Mouse (Mus musculus): Measurements from ENCODE around the gene Prim2. TPM values are rescaled to one million over a fixed set of nuclear protein-coding genes. Genes with fewer than 3 reads are reported as not detected.
"Not testable (repeated sequence)": the region's sequence is repeated elsewhere in the genome, so short reads cannot be mapped to it uniquely, and the experiment has no call there.

Prim2 gene
- polyA plus RNA-seq, 1 experiment from 2014 or later: 15.7 TPM

DNA sequence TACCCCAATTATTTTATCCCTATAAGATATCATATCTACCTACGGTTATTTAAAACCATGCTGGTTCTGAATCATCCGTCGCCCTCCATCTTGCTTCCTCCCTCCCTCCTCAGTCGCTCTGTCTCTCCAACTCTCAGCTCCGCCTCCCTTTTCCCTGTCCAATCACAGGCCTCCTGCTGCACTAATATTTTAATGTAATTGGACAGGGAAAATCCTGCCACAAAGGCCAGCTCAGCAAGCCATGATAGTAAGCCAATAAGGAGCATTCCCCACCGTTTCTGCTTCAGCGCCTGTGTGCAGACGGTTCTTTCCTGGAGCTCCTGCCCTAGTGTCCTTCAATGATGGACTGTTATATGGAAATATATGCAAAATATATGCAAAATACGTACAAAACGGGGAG, 47.8 kb downstream of the Prim2 start:
- Histone ChIP-seq H3K4me2 (ENCODE audit: low read depth, low read length) (no peak overlapping the region), H3K27me3 (ENCODE audit: insufficient read depth, low read length) (no peaks in the 10 kb centered on the region), H3K27ac (ENCODE audit: low read depth) (no peak overlapping the region), H3K9ac (replicated peaks) (no peak overlapping the region), H3K4me1 (ENCODE audit: insufficient read depth) (peaks cover 12% of the 10 kb centered on the region), H3K36me3 (replicated peaks; ENCODE audit: insufficient read depth, low read length) (peaks cover 10% of the 10 kb centered on the region), H3K4me3 (ENCODE audit: low read depth, low read length) (no peak overlapping the region), H3K9me3 (ENCODE audit: low read length) (no peaks in the 10 kb centered on the region)
- no peak for DNase-seq
- WGBS (ENCODE audit: insufficient replicate concordance): 88% methylated on average over 10 of the region's 10 CpGs
- no peak for TF ChIP-seq CTCF (IDR thresholded peaks at IDR 0.05; ENCODE audit: low read depth)
- no peak for TF ChIP-seq EP300 (IDR thresholded peaks at IDR 0.05; ENCODE audit: low read depth)
- ATAC-seq: no peak

DNA sequence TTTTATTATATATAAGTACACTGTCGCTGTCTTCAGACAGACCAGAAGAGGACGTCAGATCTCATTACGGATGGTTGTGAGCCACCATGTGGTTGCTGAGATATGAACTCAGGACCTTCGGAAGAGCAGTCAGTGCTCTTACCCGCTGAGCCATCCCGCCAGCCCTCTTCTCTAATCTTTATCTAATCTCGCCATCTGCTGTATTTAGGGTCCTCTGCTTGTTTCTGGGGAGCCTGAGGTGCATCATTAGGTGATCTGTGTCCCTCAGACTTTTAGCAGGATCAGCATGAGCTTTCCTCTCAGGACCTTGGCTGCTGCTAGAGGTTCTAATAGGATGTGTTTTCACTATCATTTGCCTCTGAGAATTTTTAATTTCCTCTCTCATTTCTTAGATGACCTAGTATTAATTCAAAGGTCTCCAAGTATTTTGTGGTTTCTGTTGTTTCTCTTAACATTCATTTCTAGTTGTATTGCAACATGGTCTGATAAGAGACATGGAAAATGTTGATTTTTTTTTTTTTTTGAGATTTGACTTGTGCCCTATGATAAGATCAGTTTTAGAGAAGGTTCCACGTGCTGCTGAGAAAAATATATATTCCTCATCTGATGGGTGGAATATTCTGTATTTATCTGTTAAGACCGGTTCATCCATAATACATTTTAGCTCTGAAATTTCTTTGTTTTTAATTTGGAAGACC, 49.4 kb downstream of the Prim2 start:
- DNase-seq (no peak), ATAC-seq (no peak)
- 57% methylated on average over 9 of the region's 9 CpGs for WGBS (ENCODE audit: insufficient replicate concordance)
- TF ChIP-seq EP300 (IDR thresholded peaks at IDR 0.05; ENCODE audit: low read depth) (peak; percentile 33; the same call in 1 of the 2 replicates), CTCF (IDR thresholded peaks at IDR 0.05; ENCODE audit: low read depth) (peak; percentile 18; the same call in 1 of the 2 replicates)
- Histone ChIP-seq H3K27me3 (ENCODE audit: insufficient read depth, low read length) (no peaks in the 10 kb centered on the region), H3K4me1 (ENCODE audit: insufficient read depth) (peaks cover 7% of the 10 kb centered on the region), H3K27ac (ENCODE audit: low read depth) (no peak overlapping the region), H3K4me3 (ENCODE audit: low read depth, low read length) (no peak overlapping the region), H3K9ac (replicated peaks) (no peak overlapping the region), H3K9me3 (ENCODE audit: low read length) (no peaks in the 10 kb centered on the region), H3K36me3 (replicated peaks; ENCODE audit: insufficient read depth, low read length) (peaks cover 3% of the 10 kb centered on the region), H3K4me2 (ENCODE audit: low read depth, low read length) (no peak overlapping the region)

DNA sequence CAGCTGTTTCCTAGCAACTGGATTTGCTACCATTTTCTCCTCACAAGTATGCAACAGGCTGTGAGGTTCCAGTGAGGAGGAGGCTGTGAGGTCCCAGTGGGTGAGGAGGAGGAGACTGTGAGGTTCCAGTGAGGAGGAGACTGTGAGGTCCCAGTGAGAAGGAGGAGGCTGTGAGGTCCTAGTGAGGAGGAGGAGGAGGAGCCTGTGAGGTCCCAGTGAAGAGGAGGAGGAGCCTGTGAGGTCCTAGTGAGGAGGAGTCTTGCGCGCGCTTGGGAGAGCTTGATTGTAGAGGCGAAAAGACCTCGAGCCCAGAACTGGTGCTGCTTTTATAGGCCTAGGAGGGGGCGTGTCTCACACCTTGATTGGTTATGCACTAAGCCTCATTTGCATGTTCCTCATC, 53.0 kb downstream of the Prim2 start:
- not testable (repeated sequence) for H3K27me3 ChIP-seq (ENCODE audit: insufficient read depth, low read length); H3K4me3 ChIP-seq (ENCODE audit: low read depth, low read length); DNase-seq; H3K9ac ChIP-seq (replicated peaks); H3K9me3 ChIP-seq (ENCODE audit: low read length); H3K36me3 ChIP-seq (replicated peaks; ENCODE audit: insufficient read depth, low read length); H3K4me2 ChIP-seq (ENCODE audit: low read depth, low read length); H3K4me1 ChIP-seq (ENCODE audit: insufficient read depth); H3K27ac ChIP-seq (ENCODE audit: low read depth)
- WGBS (ENCODE audit: insufficient replicate concordance): 91% methylated on average over 5 of the region's 6 CpGs
- 0 out of 2 replicates have a peak, but pooled peaks have one; percentile 35 for ATAC-seq

DNA sequence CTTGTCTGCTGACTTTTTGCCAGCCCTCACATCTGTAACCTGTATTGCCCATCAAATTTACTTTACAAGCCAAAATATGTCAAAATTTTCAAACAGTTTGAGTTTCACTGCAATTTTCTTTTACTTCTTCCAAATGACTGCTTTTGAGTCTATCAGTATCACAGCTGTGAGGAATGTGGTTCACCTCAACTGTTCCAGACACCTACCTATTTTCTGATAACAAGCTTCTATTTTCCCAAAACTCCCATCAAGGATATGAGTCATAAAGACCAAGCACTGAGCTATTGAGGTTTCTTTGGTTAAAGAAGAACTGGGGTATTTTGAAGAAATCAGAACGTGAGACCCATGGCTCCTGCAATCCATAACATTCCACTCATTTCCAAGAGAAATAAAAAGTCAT, 57.5 kb downstream of the Prim2 start:
- H3K9me3 ChIP-seq (ENCODE audit: low read length): no peaks in the 10 kb centered on the region
- TF ChIP-seq EP300 (IDR thresholded peaks at IDR 0.05; ENCODE audit: low read depth) (no peak), CTCF (IDR thresholded peaks at IDR 0.05; ENCODE audit: low read depth) (no peak)
- no peaks in the 10 kb centered on the region for H3K4me1 ChIP-seq (ENCODE audit: insufficient read depth)
- no peak overlapping the region for H3K4me2 ChIP-seq (ENCODE audit: low read depth, low read length)
- H3K36me3 ChIP-seq (replicated peaks; ENCODE audit: insufficient read depth, low read length): no peaks in the 10 kb centered on the region; the same call in 1 of the 2 replicates
- no peak overlapping the region for H3K27ac ChIP-seq (ENCODE audit: low read depth)
- no peak for ATAC-seq
- H3K4me3 ChIP-seq (ENCODE audit: low read depth, low read length): no peak overlapping the region
- 38% methylated on average over 1 of the region's 1 CpGs for WGBS (ENCODE audit: insufficient replicate concordance)
- H3K9ac ChIP-seq (replicated peaks): no peak overlapping the region
- DNase-seq: no peak
- H3K27me3 ChIP-seq (ENCODE audit: insufficient read depth, low read length): no peaks in the 10 kb centered on the region

DNA sequence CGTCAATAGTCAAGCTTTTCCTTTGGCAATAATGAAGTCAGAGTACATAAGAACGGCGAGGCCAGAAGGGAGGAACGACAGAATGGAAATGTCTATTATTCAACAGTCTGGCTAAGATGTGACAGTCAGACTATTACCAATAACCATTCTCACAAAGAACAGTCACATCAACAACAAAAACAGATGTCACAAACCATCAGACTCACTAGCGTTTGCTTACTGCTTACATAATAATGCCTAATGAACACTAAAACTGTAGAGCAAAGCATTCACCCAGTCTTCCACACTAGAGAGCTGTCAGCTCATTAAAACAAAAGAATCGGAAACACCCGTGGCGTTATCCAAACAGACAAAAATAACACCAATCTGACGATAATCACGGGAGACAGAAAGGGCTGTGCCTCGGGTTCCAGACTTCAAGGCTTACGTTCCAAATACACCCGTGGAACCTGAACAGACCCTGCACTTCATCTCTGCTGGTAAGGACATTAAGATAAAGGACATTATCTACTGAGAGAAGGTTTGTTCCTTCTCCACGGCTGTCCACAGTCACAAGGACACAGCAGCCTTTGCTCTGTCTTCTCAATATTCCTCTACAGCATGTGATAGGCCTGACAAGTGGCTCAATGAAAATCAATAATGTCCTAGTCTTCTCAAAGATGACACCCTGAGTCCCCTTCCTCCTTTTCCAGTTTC, 59.4 kb downstream of the Prim2 start:
- TF ChIP-seq EP300 (IDR thresholded peaks at IDR 0.05; ENCODE audit: low read depth): no peak
- TF ChIP-seq CTCF (IDR thresholded peaks at IDR 0.05; ENCODE audit: low read depth): no peak
- Histone ChIP-seq H3K27ac (ENCODE audit: low read depth) (no peak overlapping the region), H3K27me3 (ENCODE audit: insufficient read depth, low read length) (no peaks in the 10 kb centered on the region), H3K9ac (replicated peaks) (no peak overlapping the region), H3K4me1 (ENCODE audit: insufficient read depth) (no peaks in the 10 kb centered on the region), H3K4me3 (ENCODE audit: low read depth, low read length) (no peak overlapping the region), H3K36me3 (replicated peaks; ENCODE audit: insufficient read depth, low read length) (no peaks in the 10 kb centered on the region), H3K9me3 (ENCODE audit: low read length) (no peaks in the 10 kb centered on the region), H3K4me2 (ENCODE audit: low read depth, low read length) (no peak overlapping the region)
- no peak for ATAC-seq
- WGBS (ENCODE audit: insufficient replicate concordance): 62% methylated on average over 14 of the region's 14 CpGs
- no peak for DNase-seq

DNA sequence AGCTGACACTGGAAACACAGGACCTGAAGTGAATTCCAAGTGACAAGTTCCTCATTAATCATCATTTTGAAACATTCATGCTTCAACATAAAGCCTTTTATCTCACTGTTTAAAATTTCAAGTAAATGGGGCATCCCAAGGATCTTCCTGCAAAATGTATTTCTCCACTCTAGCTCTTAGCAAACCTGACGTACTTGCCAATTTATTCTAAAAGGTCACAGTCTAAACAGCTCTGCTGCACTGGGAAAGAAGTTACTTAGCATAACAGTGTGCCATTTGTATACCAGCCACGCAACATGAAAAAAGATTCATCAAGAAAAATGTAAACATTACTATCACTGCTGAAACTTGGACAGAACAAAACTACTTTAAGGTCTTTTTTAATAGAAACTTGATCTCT, 61.5 kb downstream of the Prim2 start:
- Histone ChIP-seq H3K4me3 (ENCODE audit: low read depth, low read length) (no peak overlapping the region), H3K36me3 (replicated peaks; ENCODE audit: insufficient read depth, low read length) (no peaks in the 10 kb centered on the region), H3K4me1 (ENCODE audit: insufficient read depth) (no peaks in the 10 kb centered on the region), H3K9ac (replicated peaks) (no peak overlapping the region), H3K27ac (ENCODE audit: low read depth) (no peak overlapping the region), H3K9me3 (ENCODE audit: low read length) (no peaks in the 10 kb centered on the region), H3K4me2 (ENCODE audit: low read depth, low read length) (no peak overlapping the region), H3K27me3 (ENCODE audit: insufficient read depth, low read length) (no peaks in the 10 kb centered on the region)
- no peak for ATAC-seq
- TF ChIP-seq EP300 (IDR thresholded peaks at IDR 0.05; ENCODE audit: low read depth) (no peak), CTCF (IDR thresholded peaks at IDR 0.05; ENCODE audit: low read depth) (no peak)
- no peak for DNase-seq
- WGBS (ENCODE audit: insufficient replicate concordance): 85% methylated on average over 2 of the region's 2 CpGs

Measured in liver, postnatal 0 days (tissue).